Mouse (Mus musculus) brain, embryonic 18.5 days (tissue): ENCODE results near the gene Abcb4.
"Not testable (repeated sequence)": the region's sequence is repeated elsewhere in the genome, so short reads cannot be mapped to it uniquely, and the experiment has no call there.

Experiments
- DNase-seq: peaks from one replicate; pipeline ENCODE4 v3.0.0-alpha.2; 2012; ENCODE audit warnings: low read depth, low spot score

The Abcb4 gene

GRCm38 (mm10) chr5:8904539-8904938 lies 11.0 kb downstream of the Abcb4 start:
- DNase-seq: no peak

GRCm38 (mm10) chr5:8911567-8912198 lies 18.2 kb downstream of the Abcb4 start:
- DNase-seq: no peak

GRCm38 (mm10) chr5:8916400-8916799 lies 22.9 kb downstream of the Abcb4 start:
- no peak for DNase-seq

GRCm38 (mm10) chr5:8917069-8917468 lies 23.6 kb downstream of the Abcb4 start:
- DNase-seq: no peak

GRCm38 (mm10) chr5:8928440-8928839 lies 34.9 kb downstream of the Abcb4 start:
- DNase-seq: no peak

GRCm38 (mm10) chr5:8937965-8938364 lies 44.4 kb downstream of the Abcb4 start:
- no peak for DNase-seq

GRCm38 (mm10) chr5:8941266-8941665 lies 47.7 kb downstream of the Abcb4 start:
- DNase-seq: not testable (repeated sequence)

GRCm38 (mm10) chr5:8943836-8944235 lies 50.3 kb downstream of the Abcb4 start:
- no peak for DNase-seq

- no peak for DNase-seq
These were observed 54.0 kb downstream of the Abcb4 start for GRCm38 (mm10) chr5:8947423-8948110.

- no peak for DNase-seq
These were observed 60.1 kb downstream of the Abcb4 start for GRCm38 (mm10) chr5:8953660-8954059.

- no peak for DNase-seq
These were observed 62.0 kb downstream of the Abcb4 start for GRCm38 (mm10) chr5:8955544-8955943.

- DNase-seq: no peak
These were observed 67.0 kb downstream of the Abcb4 start for GRCm38 (mm10) chr5:8960534-8960933.

GRCm38 (mm10) chr5:8964487-8964886 lies 71.0 kb downstream of the Abcb4 start:
- no peak for DNase-seq

- DNase-seq: no peak
These were observed 77.2 kb downstream of the Abcb4 start for GRCm38 (mm10) chr5:8970694-8971093.

GRCm38 (mm10) chr5:8972355-8972754 lies 78.8 kb downstream of the Abcb4 start:
- no peak for DNase-seq

- no peak for DNase-seq
These were observed 81.2 kb downstream of the Abcb4 start for GRCm38 (mm10) chr5:8974721-8975120.

- DNase-seq: no peak
These were observed 92.0 kb downstream of the Abcb4 start for GRCm38 (mm10) chr5:8985470-8985869.

GRCm38 (mm10) chr5:8987925-8988324 lies 94.4 kb downstream of the Abcb4 start:
- no peak for DNase-seq

- DNase-seq: no peak
These were observed 97.0 kb downstream of the Abcb4 start for GRCm38 (mm10) chr5:8990526-8990925.

GRCm38 (mm10) chr5:8991626-8992025 lies 98.1 kb downstream of the Abcb4 start:
- DNase-seq: no peak

GRCm38 (mm10) chr5:8995966-8996685 lies 102.6 kb downstream of the Abcb4 start:
- DNase-seq: no peak

- peak; percentile 88 for DNase-seq
These were observed 103.4 kb downstream of the Abcb4 start, which contains the start of gene Crot for GRCm38 (mm10) chr5:8996686-8997512. Gene Crot (minus strand): TSS chr5:8997324.
